Mouse (Mus musculus) macrophage (primary cell): ENCODE measurements around the gene Gm3618. TPM values are rescaled to one million over a fixed set of nuclear protein-coding genes. Genes with fewer than 3 reads are reported as not detected.
"Not testable (repeated sequence)": the region's sequence is repeated elsewhere in the genome, so short reads cannot be mapped to it uniquely, and the experiment has no call there.

Experiments
- H3K27ac ChIP-seq: fragments of 350-480 bp; formaldehyde crosslinking; 2 replicates; pipeline ENCODE4 v1.9.0; 2021
- H3K36me3 ChIP-seq: fragments of 350-480 bp; formaldehyde crosslinking; 2 replicates; pipeline ENCODE4 v1.9.0; 2021; ENCODE audit errors: inconsistent target
- H3K4me3 ChIP-seq: fragments of 350-480 bp; formaldehyde crosslinking; 2 replicates; pipeline ENCODE4 v1.9.0; 2021; ENCODE audit errors: inconsistent target
- H3K79me2 ChIP-seq: fragments of 350-480 bp; formaldehyde crosslinking; 2 replicates; pipeline ENCODE4 v1.9.0; 2021; ENCODE audit errors: inconsistent target
- WGBS: methylation state at CpG from one replicate; pipeline ENCODE4 v1.1.7; 2026; ENCODE audit warnings: inconsistent platforms; ENCODE audit not compliant: missing documents; 5-methylcytosine and 5-hydroxymethylcytosine counted together
- polyA plus RNA-seq: library from polyadenylated mRNA; stranded (reverse); fragments of 250-400 nt; gene quantifications from 3 replicates; pipeline ENCODE4 v1.2.4, GENCODE M21; 2018; ENCODE audit warnings: inconsistent platforms
- total RNA-seq, 78 experiments: library from RNA; depleted of rRNA; stranded (reverse); fragments of 250-400 nt; gene quantifications; 1 replicate in 9 of 78; 2 replicates in 24 of 78; 3 replicates in 43 of 78; 4 replicates in 2 of 78; pipeline ENCODE4 v1.2.4; 2018; ENCODE audit warnings: inconsistent platforms in 56 of 78

Gm3618 gene
- total RNA-seq (2018; cell fraction: chromatin; rRNA removed): not detected
- total RNA-seq (2018; cell fraction: cytosol; rRNA removed): not detected
- not detected for total RNA-seq (2018; cell fraction: nucleus; rRNA removed)
- not detected in 3 replicates for polyA plus RNA-seq

DNA sequence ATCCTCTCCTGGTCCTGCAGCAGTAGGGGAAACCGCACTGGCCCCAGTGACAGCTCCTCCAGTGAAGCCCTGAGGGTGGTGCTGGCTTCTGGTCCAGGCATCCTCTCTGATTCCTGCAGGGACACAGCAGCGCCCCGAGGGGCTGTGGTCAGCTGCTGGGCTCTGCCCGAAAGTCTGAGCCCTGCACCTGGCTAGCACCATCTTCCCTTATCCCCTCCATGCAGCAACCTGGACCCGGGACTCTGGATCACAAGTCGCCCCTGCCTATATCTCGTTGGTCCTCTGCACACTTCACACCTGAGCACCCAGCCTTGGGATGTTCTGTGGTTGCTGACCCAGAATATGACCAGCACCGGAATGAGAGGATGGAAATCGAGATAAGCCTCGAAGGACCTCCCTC is at the start of gene Gm3618:
TSS of gene Gm3618 (minus strand) at position 101 of the 400 bp plus-strand sequence.
- H3K79me2 ChIP-seq, H3K4me3 ChIP-seq, H3K27ac ChIP-seq, H3K36me3 ChIP-seq: not testable (repeated sequence)
- no CpG with 5 or more reads among the region's 10 CpGs for WGBS

DNA sequence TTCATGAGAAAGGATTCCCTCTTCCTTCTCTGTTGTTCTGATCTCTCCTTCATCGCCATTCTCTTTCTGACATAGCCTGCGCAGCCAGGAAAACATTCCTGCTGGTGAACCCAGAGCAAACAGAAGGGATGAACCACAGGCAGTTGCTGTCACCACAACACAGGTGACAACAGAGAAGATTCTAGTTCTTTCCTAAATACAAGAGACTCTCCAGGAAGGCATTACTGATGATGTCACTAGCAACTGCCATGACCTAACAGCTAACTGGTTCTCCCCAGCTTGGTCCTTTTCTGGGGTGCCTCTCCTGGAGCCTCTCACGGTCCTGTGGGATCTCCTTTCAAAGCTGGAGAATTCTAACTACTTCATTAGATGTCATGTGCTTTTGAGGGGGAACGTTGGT is 46.7 kb upstream of the Gm3618 start, which contains the start of gene Gm16440:
TSS of gene Gm16440 (minus strand) at position 101 of the 400 bp plus-strand sequence.
- not testable (repeated sequence) for H3K4me3 ChIP-seq, H3K36me3 ChIP-seq, H3K79me2 ChIP-seq, H3K27ac ChIP-seq
- WGBS: no CpG with 5 or more reads among the region's 4 CpGs

DNA sequence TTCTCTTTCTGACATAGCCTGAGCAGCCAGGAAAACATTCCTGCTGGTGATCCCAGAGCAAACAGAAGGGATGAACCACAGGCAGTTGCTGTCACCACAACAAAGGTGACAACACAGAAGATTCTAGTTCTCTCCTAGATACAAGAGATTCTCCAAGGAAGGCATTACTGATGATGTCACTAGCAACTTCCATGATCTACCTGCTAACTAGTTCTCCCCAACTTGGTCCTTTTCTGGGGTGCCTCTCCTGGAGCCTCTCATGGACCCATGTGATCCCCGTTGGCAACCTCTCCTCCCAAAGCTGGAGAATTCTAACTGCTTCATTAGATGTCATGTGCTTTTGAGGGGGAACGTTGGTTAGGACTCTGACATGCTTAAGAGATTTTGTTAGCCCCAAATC is 38.7 kb downstream of the Gm3618 start, which contains the start of gene Gm21103:
TSS of gene Gm21103 (minus strand) at position 101 of the 400 bp plus-strand sequence.
- not testable (repeated sequence) for H3K79me2 ChIP-seq, H3K27ac ChIP-seq, H3K4me3 ChIP-seq, H3K36me3 ChIP-seq
- 80% methylated on average over 1 of the region's 2 CpGs for WGBS

DNA sequence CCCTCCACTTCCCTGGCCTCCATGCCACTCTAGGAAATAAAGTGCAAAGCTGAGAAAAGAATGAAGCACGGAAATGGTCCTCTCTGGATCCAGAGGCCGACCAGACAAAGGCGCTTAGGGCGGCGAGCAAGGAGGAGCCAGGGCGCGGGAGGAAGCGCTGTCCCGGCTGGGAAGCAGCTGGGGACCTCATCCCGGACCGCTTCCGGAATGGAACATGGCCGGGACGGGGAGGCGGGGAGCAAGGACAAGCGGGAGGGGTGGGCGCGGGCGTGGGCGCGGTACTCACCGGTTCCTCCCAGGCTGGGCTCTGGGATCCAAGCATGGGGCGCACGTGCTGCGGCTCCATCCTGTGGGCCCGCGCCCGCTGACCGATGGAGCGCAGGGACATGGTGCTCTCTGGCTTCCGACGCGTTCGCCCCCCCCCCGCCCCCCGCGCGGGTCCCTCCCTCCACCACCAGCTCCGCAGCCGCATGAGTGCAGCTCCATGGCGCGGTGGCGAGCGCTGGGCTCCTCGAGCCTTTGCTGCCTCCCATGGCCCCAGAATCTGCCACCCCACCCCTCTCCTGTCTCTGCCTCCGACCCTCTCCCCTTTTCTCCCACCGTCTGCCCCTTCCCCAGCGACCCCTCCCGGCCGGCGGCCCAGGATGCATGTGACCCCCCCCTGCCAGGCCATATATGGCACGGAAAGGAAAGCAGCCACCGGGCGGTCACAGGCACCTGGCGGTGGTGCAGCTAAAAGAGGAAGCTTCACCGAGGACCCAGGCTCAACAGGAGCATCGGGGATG is 56.4 kb downstream of the Gm3618 start, which contains the start of gene Gm3411:
TSS of gene Gm3411 (minus strand) at position 320 of the 785 bp plus-strand sequence.
- 3% methylated on average over 28 of the region's 57 CpGs for WGBS
- not testable (repeated sequence) for H3K79me2 ChIP-seq, H3K27ac ChIP-seq, H3K36me3 ChIP-seq, H3K4me3 ChIP-seq

Other genes with a start within 250 kb of the Gm3618 start
- gene Gm8206, start 249.7 kb downstream of the Gm3618 start, polyA plus RNA-seq: not detected in 3 replicates
- gene Gm3468, start 235.0 kb downstream of the Gm3618 start, polyA plus RNA-seq: not detected in 3 replicates
- not detected in 3 replicates for gene Gm3476, start 217.9 kb downstream of the Gm3618 start, polyA plus RNA-seq
- not detected in 3 replicates for gene Gm21560, start 124.4 kb downstream of the Gm3618 start, polyA plus RNA-seq
- gene Gm3411, start 56.4 kb downstream of the Gm3618 start, polyA plus RNA-seq: not detected in 3 replicates
- not detected in 3 replicates for gene Gm21103, start 38.8 kb downstream of the Gm3618 start, polyA plus RNA-seq
- not detected in 3 replicates for gene Gm16440, start 46.6 kb upstream of the Gm3618 start, polyA plus RNA-seq
- gene Gm3591, start 68.8 kb upstream of the Gm3618 start, polyA plus RNA-seq: not detected in 3 replicates
- gene Gm3594, start 100.9 kb upstream of the Gm3618 start, polyA plus RNA-seq: not detected in 3 replicates
- gene Gm8356, start 193.6 kb upstream of the Gm3618 start, polyA plus RNA-seq: not detected in 3 replicates
- not detected in 3 replicates for gene Gm3629, start 246.9 kb upstream of the Gm3618 start, polyA plus RNA-seq